Mouse (Mus musculus) liver, adult 2 months (tissue): ENCODE measurements around the gene Kcng4. TPM values are rescaled to one million over a fixed set of nuclear protein-coding genes. Genes with fewer than 3 reads are reported as not detected.
A peak's percentile ranks its signal among the peaks of the same experiment; 100 is the strongest.

ENCODE experiments used
- DNase-seq: peaks from one replicate; pipeline ENCODE4 v3.0.0-alpha.2; 2011; ENCODE audit warnings: low read depth, low spot score; ENCODE audit errors: extremely low read depth
- H3K27ac ChIP-seq: fragments of 200-500 bp; replicated peaks from 2 replicates; pipeline ENCODE4 v1.5.1; 2012; ENCODE audit warnings: low read depth, mild to moderate bottlenecking, control low read depth, inconsistent platforms, low read length; ENCODE audit not compliant: insufficient read depth
- H3K27me3 ChIP-seq: fragments of 200-500 bp; 2 replicates; pipeline ENCODE4 v1.6.1; 2012; ENCODE audit warnings: mild to moderate bottlenecking, moderate library complexity, low read length, inconsistent platforms; ENCODE audit not compliant: control insufficient read depth, insufficient read depth
- H3K36me3 ChIP-seq: fragments of 200-500 bp; 2 replicates; pipeline ENCODE4 v1.6.1; 2012; ENCODE audit warnings: low read length, inconsistent platforms; ENCODE audit not compliant: control insufficient read depth, insufficient read depth
- H3K4me1 ChIP-seq: fragments of 200-500 bp; 2 replicates; pipeline ENCODE4 v1.6.1; 2011; ENCODE audit warnings: low read length; ENCODE audit not compliant: control insufficient read depth, insufficient read depth
- H3K4me3 ChIP-seq: fragments of 200-500 bp; 2 replicates; pipeline ENCODE4 v1.5.1; 2011; ENCODE audit warnings: low read depth, mild to moderate bottlenecking, control low read depth, low read length, moderate library complexity; ENCODE audit not compliant: insufficient read depth
- H3K79me2 ChIP-seq: fragments of 200-500 bp; 2 replicates; pipeline ENCODE4 v1.6.1; 2012; ENCODE audit warnings: inconsistent platforms, mild to moderate bottlenecking, low read length, moderate library complexity; ENCODE audit not compliant: control insufficient read depth, insufficient read depth
- H3K9ac ChIP-seq: fragments of 200-500 bp; 2 replicates; pipeline ENCODE4 v1.6.1; 2012; ENCODE audit warnings: low read depth, mild to moderate bottlenecking, control low read depth, inconsistent platforms, low read length
- CTCF ChIP-seq: fragments of 200-500 bp; IDR thresholded peaks from 2 replicates; pipeline ENCODE4 v1.5.1; 2011; ENCODE audit warnings: low read depth, low read length, control low read depth
- POLR2A ChIP-seq: fragments of 200-500 bp; IDR thresholded peaks from 2 replicates; pipeline ENCODE4 v1.6.1; 2011; ENCODE audit warnings: low read length, control low read depth; ENCODE audit not compliant: insufficient read depth; ENCODE audit errors: extremely low read depth
- WGBS: fragments of 180-500 bp; shearing (Covaris S2); methylation state at CpG from one replicate; pipeline ENCODE4 v1.1.7; 2018; 5-methylcytosine and 5-hydroxymethylcytosine counted together
- polyA plus RNA-seq: library from polyadenylated mRNA; depleted of rRNA; stranded (reverse); fragments of >200 nt; gene quantifications from 2 replicates; pipeline ENCODE4 v1.2.3, GENCODE M21; 2012
- total RNA-seq: library from RNA; depleted of rRNA; stranded (reverse); fragments of >200 nt; gene quantifications from 2 replicates; pipeline ENCODE4 v1.2.3, GENCODE M21; 2014

The Kcng4 gene
- total and polyA plus RNA-seq, 2 experiments, result under 0.01 TPM; not detected in 1

DNA sequence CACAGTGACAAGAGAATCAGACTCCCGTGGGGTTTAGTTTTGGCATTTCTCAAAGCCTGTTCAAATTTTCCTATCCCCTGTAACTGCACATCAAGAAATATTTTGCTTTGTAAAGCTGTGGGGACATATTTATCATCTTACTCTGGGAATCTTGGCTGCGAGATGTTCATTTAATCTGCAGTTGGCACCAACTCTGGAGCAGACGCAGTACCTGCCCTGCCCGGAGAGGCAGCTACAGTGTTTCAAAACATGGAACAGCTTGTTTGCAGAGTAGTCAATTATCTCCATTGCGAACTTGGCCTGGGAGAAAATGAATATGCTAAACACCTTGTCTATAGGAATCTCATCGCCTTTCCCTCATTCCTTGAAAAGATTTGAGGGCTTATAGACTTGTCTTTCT, 2.8 kb upstream of the Kcng4 start:
- H3K4me3 ChIP-seq, result no peak overlapping the region
- 74% methylated on average over 6 of the region's 6 CpGs for WGBS
- H3K27me3 ChIP-seq, result no peaks in the 10 kb centered on the region

DNA sequence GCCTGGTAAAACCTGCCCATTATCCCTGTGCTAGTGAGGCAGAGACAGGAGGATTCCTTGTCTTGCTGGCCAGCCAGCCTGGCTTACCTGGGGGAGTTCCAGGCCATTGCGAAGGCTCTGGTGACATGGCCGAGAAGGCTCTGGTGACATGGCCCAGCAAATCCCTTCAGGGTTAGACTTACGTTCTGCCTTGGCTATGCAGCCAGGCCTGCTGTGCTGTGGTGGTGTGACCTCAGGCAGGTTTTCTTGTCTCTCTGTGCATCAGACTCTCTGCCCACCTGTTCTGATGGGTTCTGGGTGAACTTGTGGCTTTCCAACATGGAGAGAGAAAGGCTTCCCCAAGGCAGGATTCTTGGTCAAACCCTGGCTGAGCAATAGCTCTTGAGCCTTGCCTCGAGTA, 1.9 kb upstream of the Kcng4 start:
- no peak overlapping the region for H3K27ac ChIP-seq
- whole genome bisulfite sequencing, result 91% methylated on average over 4 of the region's 4 CpGs
- H3K9ac ChIP-seq, result no peak overlapping the region
- no peak overlapping the region for H3K4me3 ChIP-seq
- H3K27me3 ChIP-seq, result no peaks in the 10 kb centered on the region
- no peak for DNase-seq
- no peaks in the 10 kb centered on the region; the same call in 1 of the 2 replicates for H3K4me1 ChIP-seq
- no peaks in the 10 kb centered on the region for H3K36me3 ChIP-seq
- no peak for TF ChIP-seq POLR2A
- no peaks in the 10 kb centered on the region for H3K79me2 ChIP-seq

More for the DNA sequence above, 2.8 kb upstream of the Kcng4 start:
- Histone ChIP-seq H3K36me3 (no peaks in the 10 kb centered on the region), H3K9ac (no peak overlapping the region), H3K79me2 (no peaks in the 10 kb centered on the region), H3K4me1 (no peaks in the 10 kb centered on the region; the same call in 1 of the 2 replicates), H3K27ac (no peak overlapping the region)
- TF ChIP-seq POLR2A (no peak), CTCF (no peak)
- DNase-seq, result no peak

DNA sequence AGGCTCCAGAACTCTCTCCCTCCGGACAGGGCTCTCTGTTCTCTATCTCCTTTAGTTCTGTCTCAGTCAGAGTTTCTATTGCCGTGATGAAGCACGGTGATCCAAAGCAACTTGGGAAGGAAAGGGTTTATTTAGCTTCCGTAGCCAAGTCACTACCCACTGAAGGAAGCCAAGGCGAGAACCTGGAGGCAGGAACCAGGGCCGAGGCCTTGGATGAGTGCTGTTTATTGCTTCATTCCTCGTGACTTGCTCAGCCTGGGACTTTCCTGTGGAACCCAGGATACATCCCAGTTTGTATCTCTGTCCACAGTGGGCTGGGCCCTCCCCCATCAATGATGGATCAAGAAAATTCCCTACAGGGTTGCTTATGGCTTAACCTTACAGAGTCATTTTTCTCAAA, 1.3 kb upstream of the Kcng4 start:
- H3K79me2 ChIP-seq, result no peaks in the 10 kb centered on the region
- no peak overlapping the region for H3K9ac ChIP-seq
- 70% methylated on average over 7 of the region's 7 CpGs for WGBS

DNA sequence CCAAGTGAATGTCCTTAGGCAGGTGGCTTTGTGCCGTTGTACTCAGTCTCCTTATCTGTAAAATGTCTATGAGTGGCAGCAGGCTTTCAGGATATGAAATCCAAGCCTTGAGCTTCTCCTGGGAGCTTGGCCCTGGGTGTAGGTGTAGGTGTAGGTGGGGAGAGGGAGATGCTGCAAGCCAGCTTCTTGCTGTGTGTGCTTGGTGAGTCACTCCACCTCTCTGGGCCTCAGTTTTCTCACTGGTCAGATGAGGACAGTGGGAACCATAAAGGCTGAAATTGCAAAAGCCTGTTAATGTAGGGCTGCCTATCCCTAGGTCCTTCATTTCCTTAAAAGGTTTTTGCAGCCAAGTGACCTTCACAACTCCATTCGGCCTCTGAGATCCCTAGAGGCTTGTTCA, 478 bp upstream of the Kcng4 start:
- Histone ChIP-seq H3K27me3 (no peaks in the 10 kb centered on the region), H3K36me3 (no peaks in the 10 kb centered on the region), H3K27ac (no peak overlapping the region), H3K4me3 (no peak overlapping the region), H3K79me2 (no peaks in the 10 kb centered on the region), H3K9ac (no peak overlapping the region), H3K4me1 (no peaks in the 10 kb centered on the region; the same call in 1 of the 2 replicates)
- TF ChIP-seq CTCF, result no peak
- no peak for TF ChIP-seq POLR2A
- WGBS, result 42% methylated on average over 2 of the region's 2 CpGs
- DNase-seq, result peak; percentile 2

More for the DNA sequence above, 1.3 kb upstream of the Kcng4 start:
- Histone ChIP-seq H3K27me3 (no peaks in the 10 kb centered on the region), H3K27ac (no peak overlapping the region), H3K36me3 (no peaks in the 10 kb centered on the region), H3K4me3 (no peak overlapping the region), H3K4me1 (no peaks in the 10 kb centered on the region; the same call in 1 of the 2 replicates)
- DNase-seq, result no peak
- TF ChIP-seq POLR2A, result no peak
- no peak for TF ChIP-seq CTCF

DNA sequence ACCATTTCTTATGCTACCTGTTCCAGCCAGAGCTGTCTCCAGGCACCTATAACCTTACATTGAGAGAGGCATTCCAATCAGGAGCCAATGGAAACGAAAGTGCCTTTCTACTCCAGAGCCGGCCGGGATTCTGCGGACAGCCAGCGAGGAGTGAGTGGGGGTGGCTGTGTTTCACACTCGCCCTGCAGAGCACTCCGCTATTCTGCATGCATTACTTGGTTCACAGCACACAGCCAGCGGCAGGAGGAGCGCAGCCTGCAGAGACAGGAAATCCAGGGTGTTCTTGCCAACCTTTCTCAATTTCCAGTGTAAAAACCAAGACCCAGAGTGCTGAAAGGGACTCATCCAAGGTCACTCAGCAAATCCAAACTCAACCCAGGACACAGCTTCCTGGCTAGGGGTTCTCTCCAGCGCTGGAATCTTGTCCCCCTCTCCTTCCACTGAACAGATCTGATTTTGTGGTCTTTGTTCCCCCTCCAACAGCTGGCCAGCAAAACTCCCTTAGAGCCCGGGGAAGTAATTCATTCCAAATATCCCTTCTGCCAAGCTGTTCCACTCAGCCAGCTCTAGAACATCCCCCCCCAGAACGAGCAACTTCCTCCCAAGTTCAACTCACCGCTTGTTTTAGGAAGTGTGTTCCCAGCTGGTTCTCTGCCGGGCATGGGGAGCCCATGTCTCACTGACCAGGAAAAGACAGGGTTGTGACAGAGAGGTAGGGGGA, 704 bp downstream of the Kcng4 start:
- H3K9ac ChIP-seq, result no peak overlapping the region
- no peak overlapping the region for H3K4me3 ChIP-seq
- WGBS, result 39% methylated on average over 14 of the region's 14 CpGs
- H3K27me3 ChIP-seq, result no peaks in the 10 kb centered on the region
- no peaks in the 10 kb centered on the region; the same call in 1 of the 2 replicates for H3K4me1 ChIP-seq
- peak; percentile 2 for DNase-seq
- H3K36me3 ChIP-seq, result no peaks in the 10 kb centered on the region
- no peak overlapping the region for H3K27ac ChIP-seq
- no peaks in the 10 kb centered on the region for H3K79me2 ChIP-seq
- no peak for TF ChIP-seq POLR2A
- TF ChIP-seq CTCF, result no peak

DNA sequence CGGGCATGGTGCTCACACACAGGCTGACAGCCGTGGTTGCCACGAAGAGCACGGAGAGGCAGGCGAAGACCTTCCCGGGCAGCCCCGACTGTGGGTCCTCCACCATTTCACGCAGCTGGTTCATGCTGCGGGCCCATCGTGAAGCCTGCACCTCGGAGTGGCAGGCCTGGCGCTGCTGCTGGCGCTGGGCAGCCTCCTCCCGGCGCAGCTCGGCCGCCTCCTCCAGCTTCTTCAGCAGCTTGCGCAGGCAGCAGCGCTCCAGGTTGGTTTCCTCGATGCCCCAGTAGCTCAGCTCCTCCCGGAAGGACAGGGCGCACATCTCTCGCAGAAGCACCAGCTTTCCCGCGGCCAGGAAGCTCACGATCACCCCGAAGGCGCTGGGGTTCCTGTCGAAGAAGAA, 2.6 kb downstream of the Kcng4 start:
- H3K9ac ChIP-seq, result no peak overlapping the region
- TF ChIP-seq CTCF, result no peak
- no peak for TF ChIP-seq POLR2A
- no peaks in the 10 kb centered on the region for H3K27me3 ChIP-seq
- H3K4me1 ChIP-seq, result no peaks in the 10 kb centered on the region; the same call in 1 of the 2 replicates
- no peak overlapping the region for H3K27ac ChIP-seq
- H3K4me3 ChIP-seq, result no peak overlapping the region
- H3K36me3 ChIP-seq, result no peaks in the 10 kb centered on the region
- WGBS, result 36% methylated on average over 29 of the region's 29 CpGs
- H3K79me2 ChIP-seq, result no peaks in the 10 kb centered on the region
- DNase-seq, result no peak
